Comparison of ENCODE assay signal across 20 mouse cellular contexts in genomic region chr7:115724404-115724803, GRCm38 (mm10).
"Had no signal": no experiment of that assay in that cellular context is flagged by ENCODE, and none has a peak within 500 bp of the region (broad histone marks: within the 10 kb centered on the region; RNA-seq: fewer than 3 reads in every experiment).

No protein-coding gene starts in this region.

- H3K9me3 ChIP-seq: liver, embryonic 13.5 days; liver, embryonic 15.5 days; lung, embryonic 15.5 days; megakaryocyte, embryonic 14.5 days; midbrain, embryonic 13.5 days; neural tube, embryonic 12.5 days had no signal

- H3K4me2 ChIP-seq: liver, embryonic 13.5 days; liver, embryonic 15.5 days; lung, embryonic 15.5 days; midbrain, embryonic 13.5 days; neural tube, embryonic 12.5 days had no signal

- H3K4me3 ChIP-seq: liver, embryonic 13.5 days; liver, embryonic 15.5 days; lung, embryonic 15.5 days; megakaryocyte, embryonic 14.5 days; midbrain, embryonic 13.5 days; neural tube, embryonic 12.5 days had no signal

- DNase-seq: liver, embryonic 13.5 days; liver, postnatal 0 days; lung, adult 2 months; lung, postnatal 14 days; lung, postnatal 36 days; retina, postnatal 1 day; right cerebral cortex, adult 18-20 months; right cerebral cortex, postnatal 25 days; right cerebral cortex, postnatal 4 days; spleen, adult 18-20 months; thymus, adult 18-20 months; thymus, postnatal 14 days; thymus, postnatal 36 days had no signal

- H3K27me3 ChIP-seq: liver, embryonic 13.5 days; liver, embryonic 15.5 days; lung, embryonic 15.5 days; megakaryocyte, embryonic 14.5 days; midbrain, embryonic 13.5 days; neural tube, embryonic 12.5 days had no signal

- H3K36me3 ChIP-seq: liver, embryonic 13.5 days; lung, embryonic 15.5 days; midbrain, embryonic 13.5 days; neural tube, embryonic 12.5 days had no signal

- H3K27ac ChIP-seq: liver, embryonic 13.5 days; liver, embryonic 15.5 days; lung, embryonic 15.5 days; macrophage; neural tube, embryonic 12.5 days had no signal

- H3K4me1 ChIP-seq: liver, embryonic 13.5 days; liver, embryonic 15.5 days; lung, embryonic 15.5 days had no signal

- ATAC-seq: liver, postnatal 0 days; lung, postnatal 0 days; midbrain, embryonic 13.5 days had no signal

- H3K9ac ChIP-seq: liver, embryonic 13.5 days; liver, embryonic 15.5 days; liver, postnatal 0 days; lung, embryonic 15.5 days; midbrain, embryonic 13.5 days; neural tube, embryonic 12.5 days had no signal
